ENCODE assay signal across 8 mouse cellular contexts in the genomic region with DNA sequence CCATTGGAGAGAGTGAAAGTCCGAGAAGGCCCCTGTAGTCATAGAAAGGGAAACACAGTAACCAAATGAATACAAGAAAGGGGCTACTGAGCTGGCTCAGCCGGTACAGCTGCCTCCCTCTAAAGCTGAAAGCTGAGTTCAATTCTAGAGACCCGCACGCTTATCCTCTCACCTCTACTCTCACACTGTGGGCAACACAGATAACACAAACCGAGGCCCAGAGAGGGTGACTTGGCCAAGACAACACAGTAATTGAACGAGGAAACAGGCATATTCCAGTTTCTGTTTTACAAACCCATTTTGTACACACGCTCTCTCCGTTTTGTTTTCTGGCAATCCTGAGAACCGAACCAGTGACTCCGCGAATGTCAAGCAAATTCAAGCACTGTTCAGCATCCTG. TPM values are rescaled to one million over a fixed set of nuclear protein-coding genes. Genes with fewer than 3 reads are reported as not detected.
DNase-seq lines count a peak whose midpoint lies in the region; ATAC-seq lines count a peak whose summit lies in the region.

No protein-coding gene starts in this region.

- H3K36me3 ChIP-seq in heart, embryonic 12.5 days = 0 out of 2 replicates have a peak, but pooled peaks cover 3% of the 10 kb centered on the region
- peaks cover 7% of the 10 kb centered on the region; the same call in 1 of the 2 replicates for H3K36me3 ChIP-seq in hindbrain, embryonic 13.5 days
- H3K36me3 ChIP-seq in midbrain, embryonic 11.5 days (ENCODE audit: control insufficient read depth, insufficient read depth, low read length) = no peaks in the 10 kb centered on the region

- H3K9ac ChIP-seq in heart, embryonic 12.5 days = peak overlapping the region; percentile 78; the same call in 1 of the 2 replicates
- peak overlapping the region; percentile 81 for H3K9ac ChIP-seq in hindbrain, embryonic 13.5 days
- H3K9ac ChIP-seq in midbrain, embryonic 11.5 days (ENCODE audit: low read length) = peak overlapping the region; percentile 78; the same call in 1 of the 2 replicates

- H3K4me2 ChIP-seq in heart, embryonic 12.5 days = peak overlapping the region; percentile 85
- H3K4me2 ChIP-seq in hindbrain, embryonic 13.5 days = peak overlapping the region; percentile 94
- H3K4me2 ChIP-seq in midbrain, embryonic 11.5 days = peak overlapping the region; percentile 97

- H3K27ac ChIP-seq in heart, embryonic 12.5 days (ENCODE audit: poor library complexity, severe bottlenecking) = no peak overlapping the region
- H3K27ac ChIP-seq in hindbrain, embryonic 13.5 days = no peak overlapping the region
- no peak overlapping the region for H3K27ac ChIP-seq in midbrain, embryonic 11.5 days (ENCODE audit: low read depth, low read length)

- no peak for DNase-seq in heart, postnatal 36 days
- peak; percentile 40 for DNase-seq in c-Kit-negative CD71-positive TER-119-positive erythroid progenitor cells, embryonic 14.5 days (ENCODE audit: low read depth, low spot score)
- DNase-seq in midbrain, embryonic 11.5 days (ENCODE audit: low spot score, missing footprints) = no peak
- no peak for DNase-seq in right cerebral cortex, adult 18-20 months
- no peak for DNase-seq in adrenal gland, adult 18-20 months (ENCODE audit: low spot score in 2 of 2)

- WGBS in heart, embryonic 12.5 days = 80% methylated on average over 11 of the region's 11 CpGs
- 89% methylated on average over 11 of the region's 11 CpGs for WGBS in hindbrain, embryonic 13.5 days
- 87% methylated on average over 11 of the region's 11 CpGs for WGBS in midbrain, embryonic 11.5 days

- H3K4me1 ChIP-seq in heart, embryonic 12.5 days (replicated peaks) = peaks cover 15% of the 10 kb centered on the region
- H3K4me1 ChIP-seq in hindbrain, embryonic 13.5 days (replicated peaks) = peaks cover 56% of the 10 kb centered on the region
- peaks cover 11% of the 10 kb centered on the region for H3K4me1 ChIP-seq in midbrain, embryonic 11.5 days (ENCODE audit: control insufficient read depth, insufficient read depth, low read length)

- peak overlapping the region; percentile 61 for H3K4me3 ChIP-seq in heart, embryonic 12.5 days
- peak overlapping the region; percentile 73 for H3K4me3 ChIP-seq in hindbrain, embryonic 13.5 days
- peak overlapping the region; percentile 64; the same call in 1 of the 2 replicates for H3K4me3 ChIP-seq in midbrain, embryonic 11.5 days (ENCODE audit: low read depth, low read length)

- intact Hi-C loops in heart, postnatal 36 days (cut with DNase I) = no loop called here

- ATAC-seq in heart, embryonic 12.5 days (ENCODE audit: insufficient number of reproducible peaks, low FRiP score) = no peak
- ATAC-seq in hindbrain, embryonic 13.5 days (ENCODE audit: low FRiP score) = no peak
- ATAC-seq in midbrain, embryonic 11.5 days (ENCODE audit: low FRiP score) = no peak
- no peak for ATAC-seq in activated CD4-positive, CD25-positive, alpha-beta regulatory T cell, adult 4 months

- H3K27me3 ChIP-seq in heart, embryonic 12.5 days (replicated peaks) = no peaks in the 10 kb centered on the region
- no peaks in the 10 kb centered on the region for H3K27me3 ChIP-seq in hindbrain, embryonic 13.5 days
- H3K27me3 ChIP-seq in midbrain, embryonic 11.5 days (ENCODE audit: control insufficient read depth, insufficient read depth, low read length) = no peaks in the 10 kb centered on the region

- no peaks in the 10 kb centered on the region for H3K9me3 ChIP-seq in heart, embryonic 12.5 days (replicated peaks)
- no peaks in the 10 kb centered on the region for H3K9me3 ChIP-seq in hindbrain, embryonic 13.5 days
- H3K9me3 ChIP-seq in midbrain, embryonic 11.5 days (ENCODE audit: control insufficient read depth, low read length) = no peaks in the 10 kb centered on the region

RNA-seq across cellular contexts. Expression of a gene that starts 1.1 kb away (rescaled TPM):
- polyA plus RNA-seq in heart, embryonic 12.5 days (2016; fragmentation: Nextera tagmentation; extraction: Ambion mirVana) = 106 and 121 TPM in 2 replicates
- 10 to 100 TPM in 1 of 2 experiments, 1 to 10 TPM in 1; 9.0 to 10.6 TPM for total RNA-seq in heart, postnatal 36 days (2021)
- 73.3 and 76.8 TPM in 2 replicates for polyA plus RNA-seq in hindbrain, embryonic 13.5 days (2015; fragmentation: Nextera tagmentation; extraction: Ambion mirVana)
- 66.9 and 75.6 TPM in 2 replicates for polyA plus RNA-seq in midbrain, embryonic 11.5 days (2014; fragmentation: Nextera tagmentation; extraction: Ambion mirVana)
- total RNA-seq in adrenal gland, adult 18-20 months (2021) = 10 to 100 TPM; 16.2 to 19.9 TPM
- polyA plus RNA-seq in activated CD4-positive, CD25-positive, alpha-beta regulatory T cell, adult 4 months (2017; shearing (Covaris generic)) = 10 to 100 TPM; 21.1 to 31.2 TPM

RNA-seq across cellular contexts. Expression of a gene that starts 11.6 kb away (rescaled TPM):
- 6.2 and 6.3 TPM in 2 replicates for polyA plus RNA-seq in heart, embryonic 12.5 days (2016; fragmentation: Nextera tagmentation; extraction: Ambion mirVana)
- total RNA-seq in heart, postnatal 36 days (2021) = 10 to 100 TPM; 72.5 to 86.4 TPM
- polyA plus RNA-seq in hindbrain, embryonic 13.5 days (2015; fragmentation: Nextera tagmentation; extraction: Ambion mirVana) = 130 and 137 TPM in 2 replicates
- polyA plus RNA-seq in midbrain, embryonic 11.5 days (2014; fragmentation: Nextera tagmentation; extraction: Ambion mirVana) = 18.0 and 18.9 TPM in 2 replicates
- 1 to 10 TPM; 6.9 to 9.2 TPM for total RNA-seq in adrenal gland, adult 18-20 months (2021)
- not detected for polyA plus RNA-seq in activated CD4-positive, CD25-positive, alpha-beta regulatory T cell, adult 4 months (2017; shearing (Covaris generic))

RNA-seq across cellular contexts. Expression of a gene that starts 35.8 kb away (rescaled TPM):
- 17.7 and 19.6 TPM in 2 replicates for polyA plus RNA-seq in heart, embryonic 12.5 days (2016; fragmentation: Nextera tagmentation; extraction: Ambion mirVana)
- total RNA-seq in heart, postnatal 36 days (2021) = 10 to 100 TPM; 24.8 to 26.0 TPM
- polyA plus RNA-seq in hindbrain, embryonic 13.5 days (2015; fragmentation: Nextera tagmentation; extraction: Ambion mirVana) = 62.9 and 65.3 TPM in 2 replicates
- 26.9 and 29.8 TPM in 2 replicates for polyA plus RNA-seq in midbrain, embryonic 11.5 days (2014; fragmentation: Nextera tagmentation; extraction: Ambion mirVana)
- total RNA-seq in adrenal gland, adult 18-20 months (2021) = 10 to 100 TPM; 58.0 to 85.4 TPM
- 10 to 100 TPM; 22.5 to 24.6 TPM for polyA plus RNA-seq in activated CD4-positive, CD25-positive, alpha-beta regulatory T cell, adult 4 months (2017; shearing (Covaris generic))

RNA-seq across cellular contexts. Expression of a gene that starts 52.8 kb away (rescaled TPM):
- polyA plus RNA-seq in heart, embryonic 12.5 days (2016; fragmentation: Nextera tagmentation; extraction: Ambion mirVana) = 497 and 519 TPM in 2 replicates
- 1,000 to 10,000 TPM; 2,177 to 2,250 TPM for total RNA-seq in heart, postnatal 36 days (2021)
- 237 and 248 TPM in 2 replicates for polyA plus RNA-seq in hindbrain, embryonic 13.5 days (2015; fragmentation: Nextera tagmentation; extraction: Ambion mirVana)
- 155 and 165 TPM in 2 replicates for polyA plus RNA-seq in midbrain, embryonic 11.5 days (2014; fragmentation: Nextera tagmentation; extraction: Ambion mirVana)
- 1,000 to 10,000 TPM in 1 of 2 experiments, 100 to 1,000 TPM in 1; 791 to 1,455 TPM for total RNA-seq in adrenal gland, adult 18-20 months (2021)
- 100 to 1,000 TPM in 1 of 2 experiments, 10 to 100 TPM in 1; 84.4 to 105 TPM for polyA plus RNA-seq in activated CD4-positive, CD25-positive, alpha-beta regulatory T cell, adult 4 months (2017; shearing (Covaris generic))

RNA-seq across cellular contexts. Expression of a gene that starts 53.2 kb away (rescaled TPM):
- polyA plus RNA-seq in heart, embryonic 12.5 days (2016; fragmentation: Nextera tagmentation; extraction: Ambion mirVana) = 88.9 and 89.3 TPM in 2 replicates
- 10 to 100 TPM; 35.0 to 39.8 TPM for total RNA-seq in heart, postnatal 36 days (2021)
- 123 and 125 TPM in 2 replicates for polyA plus RNA-seq in hindbrain, embryonic 13.5 days (2015; fragmentation: Nextera tagmentation; extraction: Ambion mirVana)
- polyA plus RNA-seq in midbrain, embryonic 11.5 days (2014; fragmentation: Nextera tagmentation; extraction: Ambion mirVana) = 179 and 197 TPM in 2 replicates
- 10 to 100 TPM; 54.3 to 55.6 TPM for total RNA-seq in adrenal gland, adult 18-20 months (2021)
- polyA plus RNA-seq in activated CD4-positive, CD25-positive, alpha-beta regulatory T cell, adult 4 months (2017; shearing (Covaris generic)) = 100 to 1,000 TPM in 1 of 2 experiments, 10 to 100 TPM in 1; 91.8 to 102 TPM
